Mouse (Mus musculus): ENCODE data around the gene Abca13. TPM values are rescaled to one million over a fixed set of nuclear protein-coding genes. Genes with fewer than 3 reads are reported as not detected.
"Not testable (repeated sequence)": the region's sequence is repeated elsewhere in the genome, so short reads cannot be mapped to it uniquely, and the experiment has no call there.

Abca13 gene
- polyA plus RNA-seq, 1 experiment = not detected

DNA sequence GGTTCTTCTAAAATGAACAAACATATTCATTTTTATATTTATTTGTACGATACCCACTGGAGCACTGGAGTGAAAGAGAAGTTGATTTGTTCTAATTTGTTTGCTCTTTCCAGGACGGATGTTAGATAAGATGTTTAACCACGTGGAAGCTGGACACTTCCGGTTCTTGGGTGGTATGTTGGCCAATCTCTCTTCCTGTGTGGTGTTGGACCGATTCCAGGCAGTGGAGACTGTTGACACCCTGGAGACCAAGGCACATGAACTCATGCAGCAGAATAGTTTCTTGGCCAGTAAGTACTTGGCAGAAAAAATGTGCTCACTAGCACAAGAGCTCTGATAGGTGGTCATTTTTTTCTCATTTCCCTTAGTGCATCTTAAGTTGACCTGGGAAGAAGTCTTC, 181.4 kb downstream of the Abca13 start:
- H3K4me3 ChIP-seq (ENCODE audit: insufficient read depth, low read length) = no peak overlapping the region
- H3K27ac ChIP-seq (ENCODE audit: insufficient read depth, low read depth, low read length) = no peak overlapping the region
- TF ChIP-seq POLR2A (IDR thresholded peaks at IDR 0.05; ENCODE audit: borderline replicate concordance, low read depth, low read length) (no peak), CTCF (IDR thresholded peaks at IDR 0.05; ENCODE audit: low read depth, low read length) (no peak)
- no peaks in the 10 kb centered on the region for H3K4me1 ChIP-seq (ENCODE audit: control insufficient read depth, insufficient read depth, low read length)

DNA sequence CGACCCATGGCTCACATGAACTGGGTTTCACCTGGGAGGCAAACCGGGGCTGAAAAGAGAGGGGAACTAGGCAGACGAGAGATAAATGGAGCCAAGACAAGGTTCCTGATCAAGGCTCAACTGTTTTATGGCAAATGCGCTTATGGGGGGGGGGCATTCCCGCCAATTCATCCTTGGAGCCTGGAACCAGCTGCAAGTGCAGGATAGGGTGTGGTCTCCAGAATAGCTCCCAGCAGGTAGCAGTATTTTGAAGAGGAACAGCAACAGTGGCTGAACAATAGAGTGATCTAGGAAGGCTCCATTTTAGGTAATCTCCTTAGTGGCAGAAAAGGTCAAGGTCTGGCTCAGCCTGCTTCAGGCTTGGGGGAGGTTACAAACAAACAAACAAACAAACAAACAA, 182.7 kb downstream of the Abca13 start:
- H3K4me3 ChIP-seq (ENCODE audit: insufficient read depth, low read length); H3K4me1 ChIP-seq (ENCODE audit: control insufficient read depth, insufficient read depth, low read length); H3K27ac ChIP-seq (ENCODE audit: insufficient read depth, low read depth, low read length): not testable (repeated sequence)

DNA sequence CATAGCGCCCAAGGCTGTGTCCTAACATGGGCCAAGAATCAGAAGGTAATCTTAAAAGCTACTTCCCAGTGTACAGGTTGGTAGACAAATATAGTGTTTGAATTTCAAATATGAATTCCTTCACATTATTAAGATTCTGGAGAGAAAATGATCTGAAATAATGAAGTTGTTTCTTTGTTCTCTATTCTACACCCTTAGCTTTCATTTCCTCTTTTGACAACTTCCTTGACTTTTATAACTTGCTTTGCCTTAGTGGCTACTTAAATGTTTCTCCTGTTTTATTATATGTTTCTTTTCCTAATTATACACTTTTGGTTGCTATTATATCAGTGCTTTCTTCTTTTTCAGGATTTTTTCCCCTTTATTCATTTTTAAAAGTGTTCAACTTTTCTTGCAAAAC, 196.8 kb downstream of the Abca13 start:
- Histone ChIP-seq H3K4me3 (ENCODE audit: insufficient read depth, low read length) (no peak overlapping the region), H3K27ac (ENCODE audit: insufficient read depth, low read depth, low read length) (no peak overlapping the region), H3K4me1 (ENCODE audit: control insufficient read depth, insufficient read depth, low read length) (no peaks in the 10 kb centered on the region)
- TF ChIP-seq POLR2A (IDR thresholded peaks at IDR 0.05; ENCODE audit: borderline replicate concordance, low read depth, low read length) (no peak), CTCF (IDR thresholded peaks at IDR 0.05; ENCODE audit: low read depth, low read length) (no peak)

DNA sequence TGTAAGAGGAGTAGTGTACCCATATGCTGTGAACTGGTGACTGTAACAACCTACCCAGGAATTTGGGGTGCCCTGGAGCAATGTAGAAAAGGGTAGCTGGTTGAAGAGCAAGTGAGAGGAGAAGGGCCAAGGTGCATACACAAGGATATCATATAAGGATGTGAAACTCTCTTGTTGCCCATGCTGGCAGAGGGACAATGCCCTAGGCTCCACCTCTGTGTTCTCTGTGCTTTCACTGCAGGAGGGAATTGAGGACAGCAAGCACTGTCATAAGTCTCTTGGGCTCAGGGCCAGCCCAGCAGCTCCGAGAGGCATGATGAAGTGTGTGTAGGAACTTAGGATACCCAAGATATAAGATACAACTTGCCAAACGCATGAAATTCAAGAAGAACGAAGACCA, 225.2 kb downstream of the Abca13 start:
- Histone ChIP-seq H3K4me3 (ENCODE audit: insufficient read depth, low read length) (no peak overlapping the region), H3K27ac (ENCODE audit: insufficient read depth, low read depth, low read length) (no peak overlapping the region), H3K4me1 (ENCODE audit: control insufficient read depth, insufficient read depth, low read length) (no peaks in the 10 kb centered on the region)
- TF ChIP-seq CTCF (IDR thresholded peaks at IDR 0.05; ENCODE audit: low read depth, low read length) = no peak
- no peak for TF ChIP-seq POLR2A (IDR thresholded peaks at IDR 0.05; ENCODE audit: borderline replicate concordance, low read depth, low read length)

DNA sequence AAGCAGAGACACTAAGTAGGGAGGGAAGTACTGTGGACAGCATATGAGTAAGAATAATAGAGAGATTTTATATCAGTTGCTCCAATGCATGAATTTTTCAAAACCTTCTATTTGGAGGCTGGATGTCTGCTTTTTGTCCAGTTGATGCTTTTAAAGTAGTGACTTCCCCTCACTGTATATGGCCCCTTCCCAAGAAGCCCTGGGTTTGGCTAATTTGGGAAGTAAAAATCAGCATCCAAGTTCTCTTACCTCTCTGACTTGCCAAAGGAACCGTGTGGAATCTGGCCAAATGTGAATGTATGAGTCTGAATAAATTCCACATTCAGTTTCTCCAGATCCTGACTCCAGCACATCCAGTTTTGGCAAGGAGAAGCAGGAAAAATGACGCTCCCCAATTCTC, 228.5 kb downstream of the Abca13 start:
- no peaks in the 10 kb centered on the region for H3K4me1 ChIP-seq (ENCODE audit: control insufficient read depth, insufficient read depth, low read length)
- H3K27ac ChIP-seq (ENCODE audit: insufficient read depth, low read depth, low read length) = no peak overlapping the region
- TF ChIP-seq CTCF (IDR thresholded peaks at IDR 0.05; ENCODE audit: low read depth, low read length) (no peak), POLR2A (IDR thresholded peaks at IDR 0.05; ENCODE audit: borderline replicate concordance, low read depth, low read length) (no peak)
- H3K4me3 ChIP-seq (ENCODE audit: insufficient read depth, low read length) = no peak overlapping the region

DNA sequence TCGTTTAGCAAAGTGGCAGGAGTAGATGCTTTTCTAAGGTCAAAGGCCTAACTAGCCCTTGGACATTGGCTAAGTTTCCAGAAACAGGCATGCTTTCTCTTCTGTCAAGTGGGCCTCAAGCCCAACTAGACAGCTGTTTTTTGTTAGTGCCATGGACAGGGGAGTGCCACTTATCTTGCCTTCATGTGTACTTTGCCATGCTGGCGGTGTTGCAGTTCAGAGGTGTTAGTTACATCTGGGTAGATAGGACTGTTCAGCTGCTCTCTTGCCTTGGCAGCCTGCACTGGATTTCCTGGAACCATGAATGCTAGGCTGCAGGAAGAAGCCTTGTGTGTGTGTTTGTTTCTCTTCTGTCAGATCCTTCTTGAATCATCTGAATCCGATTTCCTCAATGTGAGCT, 235.7 kb downstream of the Abca13 start:
- no peaks in the 10 kb centered on the region for H3K4me1 ChIP-seq (ENCODE audit: control insufficient read depth, insufficient read depth, low read length)
- H3K4me3 ChIP-seq (ENCODE audit: insufficient read depth, low read length) = no peak overlapping the region
- H3K27ac ChIP-seq (ENCODE audit: insufficient read depth, low read depth, low read length) = no peak overlapping the region
- TF ChIP-seq CTCF (IDR thresholded peaks at IDR 0.05; ENCODE audit: low read depth, low read length) = no peak

DNA sequence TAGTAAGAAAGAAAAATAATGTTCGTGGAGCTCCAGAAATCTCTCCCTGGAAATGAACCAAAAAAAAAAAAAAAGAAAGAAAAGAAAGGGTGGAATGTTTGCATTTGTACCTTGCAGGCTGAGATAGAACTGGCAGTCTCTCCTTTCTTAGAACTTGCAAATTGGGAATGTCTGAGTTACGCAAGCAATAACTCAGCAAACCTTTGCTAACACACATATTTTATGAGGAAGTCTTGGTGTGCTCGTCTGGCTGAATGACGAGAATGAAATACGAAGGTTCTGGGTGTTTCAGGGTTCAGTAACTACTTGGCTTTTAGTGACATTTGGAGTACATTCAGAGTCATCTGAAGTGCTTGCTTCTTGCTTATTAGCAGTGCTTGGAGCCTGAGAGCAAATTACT, 241.1 kb downstream of the Abca13 start:
- Histone ChIP-seq H3K27ac (ENCODE audit: insufficient read depth, low read depth, low read length) (no peak overlapping the region), H3K4me1 (ENCODE audit: control insufficient read depth, insufficient read depth, low read length) (no peaks in the 10 kb centered on the region), H3K4me3 (ENCODE audit: insufficient read depth, low read length) (no peak overlapping the region)
- TF ChIP-seq POLR2A (IDR thresholded peaks at IDR 0.05; ENCODE audit: borderline replicate concordance, low read depth, low read length) (no peak), CTCF (IDR thresholded peaks at IDR 0.05; ENCODE audit: low read depth, low read length) (no peak)

DNA sequence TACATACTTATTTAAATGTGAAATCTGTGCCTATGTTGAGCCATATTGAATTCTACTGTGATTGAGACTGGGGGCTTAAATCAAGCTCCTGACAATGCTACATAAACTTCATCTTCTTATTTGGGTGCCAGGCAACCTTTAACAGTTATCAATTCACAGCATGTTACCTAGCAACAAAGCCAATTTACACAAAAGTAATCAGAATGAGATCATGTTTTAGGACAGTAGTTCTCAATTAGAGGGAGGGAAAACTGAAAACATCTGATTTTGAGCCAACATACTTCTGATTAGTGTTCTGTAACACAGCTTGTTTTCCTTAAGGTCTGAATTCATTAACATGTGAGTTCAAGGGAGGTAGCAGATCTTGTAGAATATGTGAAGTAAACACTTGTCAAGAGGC, 244.9 kb downstream of the Abca13 start:
- TF ChIP-seq CTCF (IDR thresholded peaks at IDR 0.05; ENCODE audit: low read depth, low read length) (no peak), POLR2A (IDR thresholded peaks at IDR 0.05; ENCODE audit: borderline replicate concordance, low read depth, low read length) (no peak)
- no peak overlapping the region for H3K4me3 ChIP-seq (ENCODE audit: insufficient read depth, low read length)
- no peak overlapping the region for H3K27ac ChIP-seq (ENCODE audit: insufficient read depth, low read depth, low read length)
- H3K4me1 ChIP-seq (ENCODE audit: control insufficient read depth, insufficient read depth, low read length) = no peaks in the 10 kb centered on the region

DNA sequence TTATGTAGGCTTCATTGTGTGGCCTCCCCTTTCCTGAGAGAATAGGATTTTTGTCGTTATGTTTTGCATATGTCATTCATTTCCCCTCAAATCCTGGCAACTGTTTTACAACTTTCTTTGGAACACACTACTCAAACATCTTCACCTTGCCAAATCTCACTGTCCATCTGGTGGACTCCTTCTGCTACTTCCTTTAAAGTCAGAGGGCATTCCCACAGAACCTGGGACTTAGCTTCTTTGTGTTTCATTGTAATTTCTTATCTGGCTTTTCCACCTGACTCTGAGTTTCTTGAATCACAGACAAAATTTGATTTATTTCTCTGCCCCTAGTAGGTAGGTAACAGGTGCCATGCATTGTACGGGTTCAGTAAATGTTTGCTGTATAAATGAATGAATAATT, 248.0 kb downstream of the Abca13 start:
- TF ChIP-seq CTCF (IDR thresholded peaks at IDR 0.05; ENCODE audit: low read depth, low read length) (no peak), POLR2A (IDR thresholded peaks at IDR 0.05; ENCODE audit: borderline replicate concordance, low read depth, low read length) (no peak)
- H3K4me1 ChIP-seq (ENCODE audit: control insufficient read depth, insufficient read depth, low read length) = no peaks in the 10 kb centered on the region
- no peak overlapping the region for H3K27ac ChIP-seq (ENCODE audit: insufficient read depth, low read depth, low read length)
- H3K4me3 ChIP-seq (ENCODE audit: insufficient read depth, low read length) = no peak overlapping the region

DNA sequence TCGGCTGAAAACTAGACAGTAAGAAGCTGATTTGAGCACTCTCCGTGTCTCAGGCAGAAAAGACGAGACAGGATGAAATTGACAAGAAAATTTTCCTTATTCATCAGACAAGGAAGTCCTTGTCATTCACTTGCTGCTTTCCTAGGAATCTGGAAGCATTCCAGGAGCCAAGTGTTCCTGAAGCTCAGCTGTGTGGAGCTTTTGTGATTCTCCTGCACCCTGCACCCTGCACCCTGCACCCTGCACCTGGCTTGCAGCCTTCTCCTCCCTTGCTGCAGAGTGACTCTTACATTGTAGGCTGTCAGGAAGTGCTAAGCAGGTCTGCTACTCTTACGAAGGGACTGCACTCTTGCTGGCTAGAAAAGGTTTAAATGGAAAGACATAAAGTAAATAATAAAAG, 249.4 kb downstream of the Abca13 start:
- no peak for TF ChIP-seq POLR2A (IDR thresholded peaks at IDR 0.05; ENCODE audit: borderline replicate concordance, low read depth, low read length)
- no peak for TF ChIP-seq CTCF (IDR thresholded peaks at IDR 0.05; ENCODE audit: low read depth, low read length)
- H3K4me3 ChIP-seq (ENCODE audit: insufficient read depth, low read length) = no peak overlapping the region
- no peak overlapping the region for H3K27ac ChIP-seq (ENCODE audit: insufficient read depth, low read depth, low read length)
- H3K4me1 ChIP-seq (ENCODE audit: control insufficient read depth, insufficient read depth, low read length) = no peaks in the 10 kb centered on the region

DNA sequence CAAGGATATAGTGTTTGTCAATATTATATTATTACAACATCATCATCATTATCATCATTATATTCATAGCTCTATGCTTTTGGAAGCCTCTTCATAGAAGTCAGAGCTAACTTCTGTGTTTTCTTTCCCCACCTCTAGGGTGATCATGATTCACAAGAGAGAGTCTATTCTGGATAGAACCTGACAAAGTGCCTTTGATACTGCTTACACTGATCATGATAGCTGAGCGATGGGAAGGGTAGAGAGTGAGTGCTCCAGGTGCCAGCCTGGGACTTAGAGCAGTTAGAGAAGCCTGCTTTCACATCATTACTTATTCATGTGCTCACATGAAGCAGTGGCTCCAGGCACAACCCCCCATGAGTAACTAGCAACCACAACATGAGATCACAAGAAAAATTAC, 280.7 kb downstream of the Abca13 start:
- TF ChIP-seq POLR2A (IDR thresholded peaks at IDR 0.05; ENCODE audit: borderline replicate concordance, low read depth, low read length) (no peak), CTCF (IDR thresholded peaks at IDR 0.05; ENCODE audit: low read depth, low read length) (no peak)
- H3K4me1 ChIP-seq (ENCODE audit: control insufficient read depth, insufficient read depth, low read length) = no peaks in the 10 kb centered on the region
- H3K27ac ChIP-seq (ENCODE audit: insufficient read depth, low read depth, low read length) = no peak overlapping the region
- no peak overlapping the region for H3K4me3 ChIP-seq (ENCODE audit: insufficient read depth, low read length)
